8 mouse cellular contexts compared by ENCODE assay signal in the genomic region with DNA sequence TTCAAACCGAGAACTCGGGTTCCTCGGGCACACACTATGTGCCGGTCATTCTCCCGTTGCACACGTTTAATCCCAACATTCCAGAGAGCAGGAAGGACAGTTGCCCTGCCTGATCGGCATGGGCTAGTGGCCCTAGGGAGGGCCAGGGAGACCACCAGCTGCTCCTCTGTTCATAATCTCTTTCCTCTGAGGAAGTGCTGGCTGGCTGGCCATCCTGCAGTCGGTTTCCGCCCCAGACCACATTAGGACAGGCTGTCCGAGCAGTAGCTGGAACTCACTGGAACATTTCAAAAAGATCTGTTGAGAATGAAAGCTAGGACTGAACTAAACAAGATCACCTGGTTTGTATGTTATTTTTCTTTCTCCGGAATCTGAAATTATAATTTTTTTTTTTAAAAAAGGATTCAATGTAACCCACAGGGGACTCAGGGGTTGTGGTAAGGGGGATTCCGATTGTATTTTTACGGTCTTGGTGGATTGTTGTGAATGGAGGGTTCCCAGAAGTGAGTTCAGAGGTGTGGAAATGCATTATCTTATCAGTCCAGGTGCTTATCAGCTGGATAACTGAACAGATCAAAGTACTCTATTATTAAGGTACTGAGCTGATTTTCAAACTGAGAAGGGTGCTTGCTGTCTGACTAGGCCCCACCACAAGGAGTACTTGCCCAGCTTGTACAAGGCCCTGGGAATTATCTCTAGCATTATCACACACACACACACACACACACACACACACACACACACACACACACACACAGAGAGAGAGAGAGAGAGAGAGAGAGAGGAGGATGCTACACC.
DNase-seq lines count a peak whose midpoint lies in the region; ATAC-seq and TF ChIP-seq lines count a peak whose summit lies in the region.

No protein-coding gene starts in this region.

- ATAC-seq in kidney, embryonic 14.5 days (ENCODE audit: low FRiP score, low TSS enrichment), result no peak
- ATAC-seq in liver, embryonic 14.5 days (ENCODE audit: insufficient read depth), result no peak
- ATAC-seq in stomach, embryonic 16.5 days (ENCODE audit: insufficient read depth, low FRiP score), result no peak

- H3K4me3 ChIP-seq in kidney, embryonic 14.5 days (ENCODE audit: low read length), result no peak overlapping the region
- H3K4me3 ChIP-seq in liver, embryonic 14.5 days (ENCODE audit: insufficient read depth in 1 of 2, low read depth in 2 of 2, low read length in 2 of 2), result no peak overlapping the region
- no peak overlapping the region for H3K4me3 ChIP-seq in stomach, embryonic 16.5 days (replicated peaks; ENCODE audit: low read length)

- 66% methylated on average over 13 of the region's 13 CpGs for whole genome bisulfite sequencing in kidney, embryonic 14.5 days
- 9% methylated on average over 13 of the region's 13 CpGs for WGBS in liver, embryonic 14.5 days (ENCODE audit: insufficient replicate concordance)
- WGBS in stomach, embryonic 16.5 days, result 52% methylated on average over 13 of the region's 13 CpGs

- H3K4me1 ChIP-seq in kidney, embryonic 14.5 days (ENCODE audit: control insufficient read depth, insufficient read depth, low read length), result peaks cover 11% of the 10 kb centered on the region
- peaks cover 2 to 19% of the 10 kb centered on the region in 2 experiments; a peak in 2 of 4 replicates for H3K4me1 ChIP-seq in liver, embryonic 14.5 days (replicated peaks; ENCODE audit: control insufficient read depth in 2 of 2, insufficient read depth in 2 of 2, low read length in 1 of 2)
- H3K4me1 ChIP-seq in stomach, embryonic 16.5 days (ENCODE audit: control insufficient read depth, insufficient read depth, low read length), result peaks cover 21% of the 10 kb centered on the region

- H3K27ac ChIP-seq in kidney, embryonic 14.5 days (ENCODE audit: low read depth, low read length), result 0 out of 2 replicates have a peak overlapping the region, but pooled peaks have one; percentile 20
- no peak overlapping the region for H3K27ac ChIP-seq in liver, embryonic 14.5 days
- peak overlapping the region; percentile 91 for H3K27ac ChIP-seq in stomach, embryonic 16.5 days (ENCODE audit: low read length)

- TF ChIP-seq CTCF in liver, embryonic 14.5 days (IDR thresholded peaks at IDR 0.05; ENCODE audit: low read depth), result no peak

- H3K9me3 ChIP-seq in kidney, embryonic 14.5 days (ENCODE audit: control insufficient read depth, low read length), result 0 out of 2 replicates have a peak, but pooled peaks cover 1% of the 10 kb centered on the region
- no peaks in the 10 kb centered on the region for H3K9me3 ChIP-seq in liver, embryonic 14.5 days (ENCODE audit: control insufficient read depth, low read length)
- no peaks in the 10 kb centered on the region for H3K9me3 ChIP-seq in stomach, embryonic 16.5 days (replicated peaks; ENCODE audit: control insufficient read depth, low read length)

- intact Hi-C loops in left cerebral cortex, postnatal 4 days (cut with DNase I), result no loop called here

- no peaks in the 10 kb centered on the region for H3K36me3 ChIP-seq in kidney, embryonic 14.5 days (ENCODE audit: control insufficient read depth, insufficient read depth, low read length)
- no peaks in the 10 kb centered on the region for H3K36me3 ChIP-seq in liver, embryonic 14.5 days (replicated peaks; ENCODE audit: control insufficient read depth, insufficient read depth, low read depth)
- no peaks in the 10 kb centered on the region for H3K36me3 ChIP-seq in stomach, embryonic 16.5 days (ENCODE audit: control insufficient read depth, insufficient read depth, low read length)

- DNase-seq in kidney, adult 9 months, result no peak
- peak; percentile 38 for DNase-seq in heart, postnatal 4 days
- no peak for DNase-seq in liver, embryonic 14.5 days (ENCODE audit: low read depth in 3 of 3, low spot score in 3 of 3)
- no peak for DNase-seq in left cerebral cortex, postnatal 4 days
- DNase-seq in urinary bladder, adult 2 months (ENCODE audit: low spot score), result no peak
- DNase-seq in left cerebral cortex, adult 11 months (ENCODE audit: low spot score), result no peak

- no peaks in the 10 kb centered on the region for H3K27me3 ChIP-seq in kidney, embryonic 14.5 days (ENCODE audit: control insufficient read depth, insufficient read depth, low read length)
- H3K27me3 ChIP-seq in liver, embryonic 14.5 days (ENCODE audit: control insufficient read depth, insufficient read depth, low read length), result no peaks in the 10 kb centered on the region
- no peaks in the 10 kb centered on the region for H3K27me3 ChIP-seq in stomach, embryonic 16.5 days (ENCODE audit: control insufficient read depth, insufficient read depth, low read length)

- no peak overlapping the region for H3K9ac ChIP-seq in kidney, embryonic 14.5 days (ENCODE audit: low read depth, low read length)
- H3K9ac ChIP-seq in liver, embryonic 14.5 days (replicated peaks), result no peak overlapping the region
- H3K9ac ChIP-seq in stomach, embryonic 16.5 days (ENCODE audit: low read length), result peak overlapping the region; percentile 32; the same call in 1 of the 2 replicates

- H3K4me2 ChIP-seq in kidney, embryonic 14.5 days (replicated peaks; ENCODE audit: low read depth, low read length), result no peak overlapping the region
- 0 out of 2 replicates have a peak overlapping the region, but pooled peaks have one; percentile 13 for H3K4me2 ChIP-seq in liver, embryonic 14.5 days (ENCODE audit: low read depth)
- no peak overlapping the region for H3K4me2 ChIP-seq in stomach, embryonic 16.5 days (ENCODE audit: low read depth, low read length)

- no peak for TF ChIP-seq EP300 in liver, embryonic 14.5 days (IDR thresholded peaks at IDR 0.05; ENCODE audit: low read depth)
